Mouse (Mus musculus) ES-Bruce4 (cell line): Measurements from ENCODE around the gene Mob3a.

ENCODE experiments used
- CTCF ChIP-seq: IDR thresholded peaks from one replicate; pipeline ENCODE4 v1.8.1; 2011; ENCODE audit warnings: low read depth, low read length
- EP300 ChIP-seq: IDR thresholded peaks from 2 replicates; pipeline ENCODE4 v1.6.1; 2011; ENCODE audit warnings: low read depth, low read length; ENCODE audit not compliant: insufficient read depth
- POLR2A ChIP-seq: IDR thresholded peaks from one replicate; pipeline ENCODE4 v1.8.1; 2011; ENCODE audit warnings: low read length; ENCODE audit not compliant: insufficient read depth

DNA sequence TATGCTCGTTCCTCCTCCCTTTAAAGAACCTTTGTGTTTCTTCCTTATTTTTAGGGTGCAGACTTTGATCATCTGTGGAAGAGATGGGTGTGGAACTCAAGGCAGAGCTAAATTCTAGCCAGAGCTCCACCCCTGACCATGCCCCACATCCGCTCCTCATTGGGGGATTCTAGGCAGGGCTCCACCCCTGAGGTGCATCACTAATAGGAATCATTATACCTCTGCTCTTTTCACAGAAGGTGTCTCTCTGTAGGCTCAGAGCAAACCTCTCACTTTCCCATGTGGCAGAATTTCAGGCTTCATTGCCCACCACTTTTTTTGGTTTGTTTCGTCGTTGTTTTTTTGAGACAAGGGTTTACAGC lies 43.0 kb downstream of the Mob3a start:
- TF ChIP-seq CTCF (no peak), EP300 (no peak), POLR2A (no peak)
